Mouse (Mus musculus) erythroblast, adult 5-6 weeks (primary cell): ENCODE results near the gene Cdk9. TPM values are rescaled to one million over a fixed set of nuclear protein-coding genes. Genes with fewer than 3 reads are reported as not detected.

ENCODE experiments used
- ATAC-seq: replicated peaks from 2 replicates; pipeline ENCODE4 v1.8.0; 2016; ENCODE audit warnings: moderate number of reproducible peaks, mild to moderate bottlenecking, moderate TSS enrichment, inconsistent platforms; ENCODE audit not compliant: poor library complexity, low FRiP score, severe bottlenecking
- total RNA-seq, 2 experiments: library from RNA; stranded (forward) in 1 of 2; stranded (reverse) in 1 of 2; fragments of 150-400 nt in 1 of 2; fragments of 200-764, 138-1000 nt in 1 of 2; gene quantifications; 2 replicates each; pipeline versions ENCODE4 v1.2.3 to v1.2.4; 2015 to 2017; ENCODE audit warnings: low replicate concordance in 2 of 2

The Cdk9 gene
- total RNA-seq (2015; ENCODE audit: low replicate concordance) (15.0 and 25.9 TPM in 2 replicates), total RNA-seq (2017; ENCODE audit: low replicate concordance) (18.1 and 19.5 TPM in 2 replicates)

GRCm38 (mm10) chr2:32712934-32713817, at the start of gene Cdk9:
Cdk9 (minus strand) TSS chr2:32713076.
- peak; percentile 82 for ATAC-seq

GRCm38 (mm10) chr2:32761859-32762258, 49.0 kb upstream of the Cdk9 start:
- ATAC-seq = no peak

- no peak for ATAC-seq
These were observed 48.5 kb upstream of the Cdk9 start for GRCm38 (mm10) chr2:32761361-32761760.

GRCm38 (mm10) chr2:32759001-32759400, 46.1 kb upstream of the Cdk9 start:
- ATAC-seq = no peak

GRCm38 (mm10) chr2:32758503-32758902, 45.6 kb upstream of the Cdk9 start:
- no peak for ATAC-seq

GRCm38 (mm10) chr2:32757056-32757845, 44.4 kb upstream of the Cdk9 start, which contains the start of gene Tor2a:
Tor2a (plus strand) TSS chr2:32757234.
- peak; percentile 95 for ATAC-seq

- ATAC-seq = peak; percentile 12
These were observed 43.8 kb upstream of the Cdk9 start for GRCm38 (mm10) chr2:32756674-32757055.

GRCm38 (mm10) chr2:32752181-32752580, 39.3 kb upstream of the Cdk9 start:
- no peak for ATAC-seq

GRCm38 (mm10) chr2:32751665-32752033, 38.8 kb upstream of the Cdk9 start:
- no peak for ATAC-seq

- ATAC-seq = no peak
These were observed 38.2 kb upstream of the Cdk9 start for GRCm38 (mm10) chr2:32750887-32751664.

GRCm38 (mm10) chr2:32750199-32750598, 37.3 kb upstream of the Cdk9 start:
- ATAC-seq = no peak

GRCm38 (mm10) chr2:32749082-32749481, 36.2 kb upstream of the Cdk9 start:
- no peak for ATAC-seq

GRCm38 (mm10) chr2:32744272-32744982, 31.6 kb upstream of the Cdk9 start:
- ATAC-seq = no peak

- ATAC-seq = no peak
These were observed 29.3 kb upstream of the Cdk9 start for GRCm38 (mm10) chr2:32742173-32742531.

GRCm38 (mm10) chr2:32741273-32742172, 28.6 kb upstream of the Cdk9 start:
- ATAC-seq = no peak

- no peak for ATAC-seq
These were observed 28.0 kb upstream of the Cdk9 start, which contains the start of gene 6330409D20Rik for GRCm38 (mm10) chr2:32740916-32741272. 6330409D20Rik (minus strand) TSS chr2:32741016.

- no peak for ATAC-seq
These were observed 26.4 kb upstream of the Cdk9 start for GRCm38 (mm10) chr2:32739311-32739710.

- no peak for ATAC-seq
These were observed 24.1 kb upstream of the Cdk9 start for GRCm38 (mm10) chr2:32737008-32737407.
